Mouse (Mus musculus) cerebellum, adult 18-20 months (tissue): ENCODE results near the gene Cd247.

Experiments
- DNase-seq, 2 experiments: peaks; one replicate each; pipeline ENCODE4 v3.0.0; 2021

Gene Cd247

GRCm38 (mm10) chr1:165779954-165780585 lies 8.4 kb upstream of the Cd247 start:
- DNase-seq = no peak

- DNase-seq = peak in 1 of 2 experiments; percentile 31
Observed at GRCm38 (mm10) chr1:165780586-165781111, 7.8 kb upstream of the Cd247 start.

- no peak for DNase-seq
Observed at GRCm38 (mm10) chr1:165781426-165781825, 7.1 kb upstream of the Cd247 start.

- no peak for DNase-seq
Observed at GRCm38 (mm10) chr1:165781911-165782310, 6.6 kb upstream of the Cd247 start.

- DNase-seq = no peak
Observed at GRCm38 (mm10) chr1:165786296-165786695, 2.2 kb upstream of the Cd247 start.

GRCm38 (mm10) chr1:165789066-165789660 lies 682 bp downstream of the Cd247 start:
- DNase-seq = no peak

- DNase-seq = no peak
Observed at GRCm38 (mm10) chr1:165789963-165790362, 1.5 kb downstream of the Cd247 start.

GRCm38 (mm10) chr1:165790461-165791210 lies 2.2 kb downstream of the Cd247 start:
- no peak for DNase-seq

- DNase-seq = no peak
Observed at GRCm38 (mm10) chr1:165791411-165791810, 2.9 kb downstream of the Cd247 start.

GRCm38 (mm10) chr1:165801709-165802310 lies 13.3 kb downstream of the Cd247 start:
- no peak for DNase-seq

- no peak for DNase-seq
Observed at GRCm38 (mm10) chr1:165803107-165803506, 14.6 kb downstream of the Cd247 start.

GRCm38 (mm10) chr1:165804133-165804532 lies 15.7 kb downstream of the Cd247 start:
- no peak for DNase-seq

GRCm38 (mm10) chr1:165810633-165811032 lies 22.2 kb downstream of the Cd247 start:
- no peak for DNase-seq

- no peak for DNase-seq
Observed at GRCm38 (mm10) chr1:165811170-165811569, 22.7 kb downstream of the Cd247 start.

GRCm38 (mm10) chr1:165812775-165813174 lies 24.3 kb downstream of the Cd247 start:
- no peak for DNase-seq

- no peak for DNase-seq
Observed at GRCm38 (mm10) chr1:165814116-165814515, 25.6 kb downstream of the Cd247 start.

- no peak for DNase-seq
Observed at GRCm38 (mm10) chr1:165814521-165815278, 26.2 kb downstream of the Cd247 start.

- no peak for DNase-seq
Observed at GRCm38 (mm10) chr1:165816391-165816790, 27.9 kb downstream of the Cd247 start.

- no peak for DNase-seq
Observed at GRCm38 (mm10) chr1:165817264-165817663, 28.8 kb downstream of the Cd247 start.

GRCm38 (mm10) chr1:165818145-165818860 lies 29.8 kb downstream of the Cd247 start:
- DNase-seq = no peak

GRCm38 (mm10) chr1:165819147-165819546 lies 30.7 kb downstream of the Cd247 start:
- DNase-seq = no peak

- no peak for DNase-seq
Observed at GRCm38 (mm10) chr1:165822031-165822430, 33.5 kb downstream of the Cd247 start.
